Mouse (Mus musculus): Measurements from ENCODE around the gene Arhgap11a. TPM values are rescaled to one million over a fixed set of nuclear protein-coding genes. Genes with fewer than 3 reads are reported as not detected.

Gene Arhgap11a
- polyA plus RNA-seq, 1 experiment from 2014 or later: 27.0 TPM

Other genes with a start within 250 kb of the Arhgap11a start
- gene Grem1, start 90.0 kb downstream of the Arhgap11a start, polyA plus RNA-seq (2015; fragmentation: Nextera tagmentation; extraction: Ambion mirVana): 3.3 and 4.1 TPM in 2 replicates
- 1.3 and 1.7 TPM in 2 replicates for gene Scg5, start 19.5 kb downstream of the Arhgap11a start, polyA plus RNA-seq (2015; fragmentation: Nextera tagmentation; extraction: Ambion mirVana)
- gene Gjd2, start 165.0 kb upstream of the Arhgap11a start, polyA plus RNA-seq (2015; fragmentation: Nextera tagmentation; extraction: Ambion mirVana): 0.13 and 0.23 TPM in 2 replicates
- 825 and 834 TPM in 2 replicates for gene Actc1, start 204.9 kb upstream of the Arhgap11a start, polyA plus RNA-seq (2015; fragmentation: Nextera tagmentation; extraction: Ambion mirVana)

Measured in limb, embryonic 13.5 days (tissue).